Mouse (Mus musculus) heart, adult 2 months (tissue): ENCODE data around the gene Vipr1.

ENCODE experiments used
- CTCF ChIP-seq: fragments of 200-600 bp; IDR thresholded peaks from 2 replicates; pipeline ENCODE4 v1.8.1; 2022; ENCODE audit warnings: antibody characterized with exemption, mild to moderate bottlenecking, moderate library complexity
- POLR2A ChIP-seq: fragments of 200-500 bp; IDR thresholded peaks from 2 replicates; pipeline ENCODE4 v1.6.1; 2011; ENCODE audit warnings: mild to moderate bottlenecking, low read depth, low read length, control low read depth; ENCODE audit not compliant: insufficient read depth

- TF ChIP-seq CTCF, result no peak
- no peak for TF ChIP-seq POLR2A
Measured at GRCm38 (mm10) chr9:121658248-121658647, 15.7 kb downstream of the Vipr1 start.
